13 mouse cellular contexts compared by ENCODE assay signal in the genomic region with DNA sequence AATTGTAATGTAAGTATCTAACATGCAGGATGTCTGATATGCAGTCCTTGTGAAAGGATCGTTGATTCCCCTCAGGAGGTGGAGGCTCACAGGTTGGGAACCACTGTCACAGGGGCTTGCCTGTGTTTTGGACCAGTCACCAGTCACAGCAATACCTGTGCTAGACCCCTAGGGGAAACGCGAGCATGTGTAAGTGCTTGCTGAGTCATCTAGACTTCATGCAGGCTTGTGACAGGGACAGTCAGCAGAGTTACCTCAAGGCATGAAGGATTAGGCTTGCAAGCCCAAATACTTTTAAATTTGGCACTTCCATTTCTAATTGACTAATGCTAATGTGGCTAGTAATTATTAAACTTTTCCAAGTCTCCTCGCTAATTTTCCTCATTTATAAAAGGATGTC.
DNase-seq lines count a peak whose midpoint lies in the region; ATAC-seq and TF ChIP-seq lines count a peak whose summit lies in the region.
"Had no signal": no experiment of that assay in that cellular context is flagged by ENCODE, and none has a peak within 500 bp of the region (broad histone marks: within the 10 kb centered on the region; RNA-seq: fewer than 3 reads in every experiment).

No protein-coding gene starts in this region.

- H3K9ac ChIP-seq in kidney, postnatal 0 days (ENCODE audit: low read depth, low read length), result no peak overlapping the region
- no peak overlapping the region for H3K9ac ChIP-seq in liver, embryonic 15.5 days

- no peak overlapping the region for H3K27ac ChIP-seq in kidney, postnatal 0 days
- 0 out of 2 replicates have a peak overlapping the region, but pooled peaks have one; percentile 77 for H3K27ac ChIP-seq in liver, embryonic 15.5 days (replicated peaks)
- H3K27ac ChIP-seq: heart, adult 2 months; hindbrain, embryonic 10.5 days had no signal

- 69% methylated on average over 4 of the region's 4 CpGs for WGBS in kidney, postnatal 0 days
- 49% methylated on average over 4 of the region's 4 CpGs for WGBS in liver, embryonic 15.5 days (ENCODE audit: insufficient replicate concordance)

- TF ChIP-seq CTCF in kidney, postnatal 0 days (IDR thresholded peaks at IDR 0.05; ENCODE audit: low read depth), result peak; percentile 28; the same call in 1 of the 2 replicates

- H3K9me3 ChIP-seq in kidney, postnatal 0 days (replicated peaks; ENCODE audit: low read length), result no peaks in the 10 kb centered on the region
- H3K9me3 ChIP-seq in liver, embryonic 15.5 days (replicated peaks), result no peaks in the 10 kb centered on the region
- H3K9me3 ChIP-seq: hindbrain, embryonic 10.5 days had no signal

- H3K4me1 ChIP-seq in kidney, postnatal 0 days (replicated peaks; ENCODE audit: insufficient read depth, low read length), result no peaks in the 10 kb centered on the region
- peaks cover 31% of the 10 kb centered on the region for H3K4me1 ChIP-seq in liver, embryonic 15.5 days (replicated peaks)
- H3K4me1 ChIP-seq: hindbrain, embryonic 10.5 days had no signal

- H3K4me2 ChIP-seq in kidney, postnatal 0 days (ENCODE audit: low read length), result no peak overlapping the region
- H3K4me2 ChIP-seq in liver, embryonic 15.5 days, result no peak overlapping the region

- H3K27me3 ChIP-seq in kidney, postnatal 0 days (ENCODE audit: insufficient read depth, low read length), result no peaks in the 10 kb centered on the region
- H3K27me3 ChIP-seq in liver, embryonic 15.5 days, result no peaks in the 10 kb centered on the region

- H3K4me3 ChIP-seq in kidney, postnatal 0 days (replicated peaks; ENCODE audit: low read depth, low read length), result no peak overlapping the region
- no peak overlapping the region for H3K4me3 ChIP-seq in liver, embryonic 15.5 days (replicated peaks)
- H3K4me3 ChIP-seq: heart, adult 2 months; hindbrain, embryonic 10.5 days had no signal

- ATAC-seq in kidney, postnatal 0 days (replicated peaks; ENCODE audit: low FRiP score, low read depth), result no peak
- ATAC-seq in liver, embryonic 15.5 days (ENCODE audit: insufficient read depth), result no peak
- ATAC-seq in erythroid progenitor cell, adult 5-6 weeks (replicated peaks; ENCODE audit: low FRiP score, poor library complexity, severe bottlenecking), result no peak

- no peaks in the 10 kb centered on the region for H3K36me3 ChIP-seq in kidney, postnatal 0 days (ENCODE audit: insufficient read depth, low read length)
- no peaks in the 10 kb centered on the region for H3K36me3 ChIP-seq in liver, embryonic 15.5 days (replicated peaks)
- H3K36me3 ChIP-seq: hindbrain, embryonic 10.5 days had no signal

- no peak for DNase-seq in kidney, postnatal 0 days (ENCODE audit: low spot score)
- no peak for DNase-seq in kidney, adult 18-20 months
- DNase-seq in 416B (ENCODE audit: low read depth) (peak; percentile 52), MN1 (ENCODE audit: low spot score) (peak; percentile 38)
- no peak for DNase-seq in B cell, adult 2 months
- DNase-seq in kidney, postnatal 4 days, result no peak
- DNase-seq: cerebellum, postnatal 36 days; heart, adult 2 months; kidney, adult 9 months; lung, postnatal 36 days had no signal

Comparison
In these comparisons a context has a peak if more than half of its experiments do, and no peak if none do; other contexts are left out.
1. DNase-seq: peak in 416B (single experiment) and MN1 (single experiment); none in kidney, postnatal 0 days (single experiment), kidney, adult 18-20 months (single experiment), B cell, adult 2 months (0 of 2) and kidney, postnatal 4 days (0 of 2).